Mouse (Mus musculus) ES-E14 (cell line): Measurements from ENCODE around the gene Pcdh9. TPM values are rescaled to one million over a fixed set of nuclear protein-coding genes. Genes with fewer than 3 reads are reported as not detected.
"Not testable (repeated sequence)": the region's sequence is repeated elsewhere in the genome, so short reads cannot be mapped to it uniquely, and the experiment has no call there.

Experiments
- DNase-seq: peaks from one replicate; pipeline ENCODE4 v3.0.0-alpha.2; 2013; ENCODE audit warnings: low read depth, low spot score
- H3K27ac ChIP-seq: 2 replicates; pipeline ENCODE4 v1.5.1; 2012; ENCODE audit warnings: low read depth, mild to moderate bottlenecking, low read length, moderate library complexity, mixed read lengths; ENCODE audit not compliant: poor library complexity, insufficient read depth, severe bottlenecking
- H3K36me3 ChIP-seq: 2 replicates; pipeline ENCODE4 v1.6.1; 2012; ENCODE audit warnings: mild to moderate bottlenecking, low read length, moderate library complexity, mixed read lengths; ENCODE audit not compliant: control insufficient read depth, poor library complexity, insufficient read depth, severe bottlenecking
- H3K4me1 ChIP-seq, 2 experiments: fragments of 150-350 bp in 1 of 2; sonication (generic) in 1 of 2; 2 replicates each; pipeline ENCODE4 v1.6.1; 2012; ENCODE audit warnings: low read length in 2 of 2, mild to moderate bottlenecking in 1 of 2, mixed read lengths in 1 of 2; ENCODE audit not compliant: control insufficient read depth in 2 of 2, insufficient read depth in 2 of 2, poor library complexity in 1 of 2
- H3K4me3 ChIP-seq, 2 experiments: fragments of 150-350 bp in 1 of 2; sonication (generic) in 1 of 2; 2 replicates each; pipeline ENCODE4 v1.5.1; 2012; ENCODE audit warnings: low read length in 2 of 2, low read depth in 1 of 2, mild to moderate bottlenecking in 1 of 2, mixed read lengths in 1 of 2; ENCODE audit not compliant: insufficient read depth in 1 of 2, poor library complexity in 1 of 2, severe bottlenecking in 1 of 2
- H3K9ac ChIP-seq: 2 replicates; pipeline ENCODE4 v1.6.1; 2012; ENCODE audit warnings: low read depth, mild to moderate bottlenecking, low read length, mixed read lengths; ENCODE audit not compliant: poor library complexity, insufficient read depth, severe bottlenecking
- H3K9me3 ChIP-seq: fragments of 150-350 bp; sonication (generic); 2 replicates; pipeline ENCODE4 v1.6.1; 2012; ENCODE audit warnings: low read depth, mild to moderate bottlenecking, low read length; ENCODE audit not compliant: control insufficient read depth, insufficient read depth
- CHD2 ChIP-seq: IDR thresholded peaks from 2 replicates; pipeline ENCODE4 v1.6.1; 2014; ENCODE audit warnings: mild to moderate bottlenecking, low read depth, low read length, inconsistent platforms
- HCFC1 ChIP-seq: IDR thresholded peaks from 2 replicates; pipeline ENCODE4 v1.6.1; 2012; ENCODE audit warnings: low read length, inconsistent platforms, borderline replicate concordance; ENCODE audit not compliant: insufficient read depth
- MAFK ChIP-seq: IDR thresholded peaks from 2 replicates; pipeline ENCODE4 v1.6.1; 2014; ENCODE audit warnings: mild to moderate bottlenecking, low read depth, low read length, inconsistent platforms; ENCODE audit not compliant: insufficient read depth
- ZC3H11A ChIP-seq: IDR thresholded peaks from 2 replicates; pipeline ENCODE4 v1.6.1; 2012; ENCODE audit warnings: low read depth, mild to moderate bottlenecking, inconsistent platforms, low read length, borderline replicate concordance
- ZNF384 ChIP-seq: IDR thresholded peaks from 2 replicates; pipeline ENCODE4 v1.6.1; 2012; ENCODE audit warnings: low read depth, low read length, inconsistent platforms
- in situ Hi-C, 2 experiments: fragments of 600-800 bp; cut with MboI; formaldehyde crosslinking; loops; one replicate each; pipeline ENCODE4 v1.15.1; 2025; ENCODE audit warnings: low sequenced_read_pairs in 2 of 2, inconsistent platforms in 1 of 2; ENCODE audit not compliant: unreplicated experiment in 2 of 2
- total RNA-seq: library from RNA; depleted of rRNA; stranded (reverse); fragments of 300-350 nt; gene quantifications from 2 replicates; pipeline ENCODE4 v1.2.3, GENCODE M21; 2012

The Pcdh9 gene
- total RNA-seq, 1 experiment, result 0.71 TPM

DNA sequence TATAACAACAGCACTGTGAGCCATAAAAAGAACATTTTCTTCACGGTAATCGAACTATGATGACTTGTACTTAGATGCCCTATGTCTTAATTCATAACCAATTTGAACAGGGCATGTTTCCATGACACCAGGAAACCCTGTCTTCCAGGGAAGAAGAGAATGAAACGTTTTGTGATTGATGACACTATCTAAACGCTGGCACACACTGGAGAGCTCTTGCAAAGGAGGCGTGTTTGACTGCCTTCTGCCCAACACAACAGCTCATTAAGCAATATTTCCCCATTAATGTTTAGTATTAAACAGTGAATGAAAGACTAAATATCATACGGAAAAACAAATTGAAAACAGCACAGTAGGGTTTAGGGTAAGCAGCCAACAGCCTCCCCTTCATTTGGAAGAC is 656.9 kb downstream of the Pcdh9 start:
- Histone ChIP-seq H3K36me3 (no peaks in the 10 kb centered on the region), H3K4me3 (no peak overlapping the region), H3K9me3 (no peaks in the 10 kb centered on the region), H3K9ac (no peak overlapping the region), H3K27ac (no peak overlapping the region), H3K4me1 (no peaks in the 10 kb centered on the region)
- in situ Hi-C loops, result no loop called here
- DNase-seq, result no peak
- TF ChIP-seq MAFK (no peak), ZNF384 (no peak)

DNA sequence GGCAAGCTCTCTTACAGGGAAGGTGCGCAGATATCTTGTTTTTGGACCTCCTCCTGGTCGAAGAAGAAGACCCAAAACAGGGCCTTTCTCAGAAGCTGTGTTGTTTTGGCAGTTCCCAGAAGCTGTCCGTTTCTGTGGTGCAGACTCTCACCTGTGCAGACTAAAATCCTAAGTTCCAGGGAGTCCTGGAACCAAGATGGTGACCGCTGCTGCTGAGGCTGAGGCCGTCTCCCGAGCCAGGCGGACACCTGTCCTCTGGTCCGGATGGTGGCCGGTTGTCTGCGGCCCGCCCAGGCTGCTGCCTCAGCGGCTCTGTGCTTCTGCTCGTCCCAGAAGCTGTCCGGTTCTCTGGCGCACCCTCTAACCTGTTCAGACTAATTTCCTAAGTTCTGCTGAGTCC is 675.6 kb downstream of the Pcdh9 start:
- H3K36me3 ChIP-seq, H3K27ac ChIP-seq, in situ Hi-C loops, DNase-seq, H3K4me1 ChIP-seq, H3K9me3 ChIP-seq, H3K9ac ChIP-seq: not testable (repeated sequence)
- H3K4me3 ChIP-seq, result peak overlapping the region in 1 of 2 experiments; percentile 31; a peak in 2 of 4 replicates

DNA sequence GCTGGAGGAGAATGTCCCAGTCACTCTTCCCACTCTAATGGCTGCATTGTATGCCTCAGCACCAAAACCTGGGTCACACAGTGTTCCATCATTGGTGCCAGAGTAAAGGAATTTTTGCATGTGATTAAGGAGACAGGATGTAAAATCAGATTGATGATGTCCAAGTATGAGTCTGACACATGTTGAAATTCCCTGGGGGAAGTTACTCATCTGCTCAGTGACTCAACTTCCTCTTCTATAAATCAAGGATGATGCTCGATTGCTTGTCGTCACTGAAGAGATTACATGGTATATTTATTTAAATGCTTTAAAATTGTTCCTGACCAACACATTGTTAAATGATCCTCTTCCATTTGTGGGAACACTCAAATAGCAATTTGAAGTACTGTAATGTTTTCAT is 690.7 kb downstream of the Pcdh9 start:
- in situ Hi-C loops, result no loop called here
- H3K9ac ChIP-seq, result no peak overlapping the region
- no peak overlapping the region for H3K27ac ChIP-seq
- no peaks in the 10 kb centered on the region for H3K36me3 ChIP-seq
- H3K9me3 ChIP-seq, result no peaks in the 10 kb centered on the region
- TF ChIP-seq HCFC1 (no peak), MAFK (no peak), ZNF384 (no peak), CHD2 (no peak), ZC3H11A (no peak)
- no peaks in the 10 kb centered on the region for H3K4me1 ChIP-seq
- no peak overlapping the region for H3K4me3 ChIP-seq
- no peak for DNase-seq

DNA sequence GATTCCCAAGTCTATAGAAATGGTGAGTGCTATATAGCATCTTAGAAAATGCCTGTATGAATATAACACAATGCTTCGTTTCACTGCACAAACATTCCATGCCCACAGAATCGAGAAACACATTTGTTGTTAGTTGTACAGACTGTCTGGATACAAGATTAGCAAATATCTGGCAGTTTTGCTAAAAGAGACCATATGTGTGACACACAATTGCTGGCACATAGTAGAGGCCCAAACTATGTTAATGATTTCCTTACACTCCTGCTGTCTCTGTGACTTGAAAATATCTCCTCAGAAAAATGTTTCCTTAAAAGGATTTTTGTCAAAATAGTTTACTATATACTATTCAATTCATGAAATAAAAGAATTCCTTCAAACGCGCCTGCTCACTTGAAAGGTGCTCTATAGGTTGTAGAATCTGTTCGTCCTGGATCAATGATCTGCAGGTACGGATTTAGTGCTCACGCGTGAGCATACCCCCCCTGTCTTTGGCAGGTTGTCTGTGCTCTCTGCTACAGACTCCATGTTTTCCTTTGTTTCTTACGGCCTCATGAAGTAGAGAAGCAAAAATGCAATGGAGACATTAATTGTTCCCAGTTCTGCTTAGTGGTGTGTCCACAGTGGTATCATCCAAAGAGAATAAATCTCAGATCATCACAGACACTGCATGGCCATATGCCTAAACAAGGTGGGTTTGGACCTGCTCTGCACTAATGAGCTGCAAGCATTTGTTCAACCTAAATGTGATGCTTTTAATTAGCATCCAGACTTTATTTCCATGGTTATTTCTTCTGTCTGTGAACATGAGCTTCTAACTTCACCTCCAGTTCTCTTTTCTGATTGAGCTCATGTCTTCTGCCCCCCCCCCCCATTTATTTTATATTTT is 707.6 kb downstream of the Pcdh9 start:
- in situ Hi-C loops, result no loop called here
- H3K9ac ChIP-seq, result no peak overlapping the region
- DNase-seq, result no peak
- H3K9me3 ChIP-seq, result no peaks in the 10 kb centered on the region
- TF ChIP-seq HCFC1, result no peak
- TF ChIP-seq ZC3H11A, result no peak
- no peak for TF ChIP-seq MAFK
- no peak for TF ChIP-seq ZNF384
- no peak for TF ChIP-seq CHD2
- no peak overlapping the region for H3K27ac ChIP-seq
- H3K4me3 ChIP-seq, result no peak overlapping the region
- no peaks in the 10 kb centered on the region for H3K36me3 ChIP-seq
- no peaks in the 10 kb centered on the region for H3K4me1 ChIP-seq

DNA sequence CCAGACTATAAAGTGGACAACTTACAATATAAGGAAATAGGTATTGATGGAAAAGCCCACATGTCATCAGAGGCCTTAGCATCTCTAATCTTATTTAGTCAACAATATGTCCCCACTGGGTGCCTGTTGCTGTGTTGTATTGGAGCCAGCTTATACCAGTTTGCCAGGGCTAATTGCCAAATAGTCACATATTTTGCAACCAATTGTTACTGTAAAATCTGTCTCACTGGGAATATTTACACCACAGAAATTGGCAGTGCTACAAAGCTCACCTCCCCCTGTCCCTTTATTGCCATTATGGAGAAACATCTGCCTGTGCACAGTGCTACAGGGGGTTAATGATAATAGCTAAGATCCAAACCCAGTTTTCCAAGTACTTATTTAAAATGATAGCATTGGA is 721.3 kb downstream of the Pcdh9 start:
- Histone ChIP-seq H3K9ac (no peak overlapping the region), H3K9me3 (no peaks in the 10 kb centered on the region), H3K4me1 (no peaks in the 10 kb centered on the region), H3K4me3 (no peak overlapping the region), H3K27ac (no peak overlapping the region), H3K36me3 (no peaks in the 10 kb centered on the region)
- TF ChIP-seq MAFK, result no peak
- no peak for TF ChIP-seq CHD2
- TF ChIP-seq HCFC1, result no peak
- TF ChIP-seq ZNF384, result no peak
- no peak for TF ChIP-seq ZC3H11A
- no peak for DNase-seq
- in situ Hi-C loops, result no loop called here
